Mouse (Mus musculus) C2C12 (cell line): ENCODE measurements around the gene Rasl11b.

ENCODE experiments used
- CTCF ChIP-seq: IDR thresholded peaks from one replicate; pipeline ENCODE4 v1.5.1; 2011; ENCODE audit not compliant: control insufficient read depth, insufficient read depth, insufficient read length
- MAX ChIP-seq: IDR thresholded peaks from one replicate; pipeline ENCODE4 v1.6.1; 2011; ENCODE audit warnings: mild to moderate bottlenecking, control low read depth
- USF1 ChIP-seq: IDR thresholded peaks from one replicate; pipeline ENCODE4 v1.6.1; 2011; ENCODE audit warnings: low read depth, mild to moderate bottlenecking, control low read depth, moderate library complexity

- TF ChIP-seq MAX (no peak), USF1 (no peak), CTCF (no peak)
Measured at GRCm38 (mm10) chr5:74205509-74205908, 10.4 kb downstream of the Rasl11b start.
